Mouse (Mus musculus) granulocyte monocyte progenitor cell, adult 5-6 weeks (primary cell): ENCODE data around the gene Trim25. TPM values are rescaled to one million over a fixed set of nuclear protein-coding genes. Genes with fewer than 3 reads are reported as not detected.
"Not testable (repeated sequence)": the region's sequence is repeated elsewhere in the genome, so short reads cannot be mapped to it uniquely, and the experiment has no call there.

Source experiments
- ATAC-seq: replicated peaks from 2 replicates; pipeline ENCODE4 v1.8.0; 2016; ENCODE audit warnings: mild to moderate bottlenecking, moderate TSS enrichment, inconsistent platforms; ENCODE audit not compliant: poor library complexity, severe bottlenecking
- total RNA-seq, 2 experiments: library from RNA; stranded (forward) in 1 of 2; stranded (reverse) in 1 of 2; fragments of 200-712, 200-1000 nt in 1 of 2; fragments of >200 nt in 1 of 2; fragmentation: Nextera tagmentation in 1 of 2; gene quantifications; 2 replicates each; pipeline ENCODE4 v1.2.3; 2014 to 2017

Gene Trim25
- total RNA-seq, 2 experiments from 2014 or later, result 14.0 to 32.2 TPM

DNA sequence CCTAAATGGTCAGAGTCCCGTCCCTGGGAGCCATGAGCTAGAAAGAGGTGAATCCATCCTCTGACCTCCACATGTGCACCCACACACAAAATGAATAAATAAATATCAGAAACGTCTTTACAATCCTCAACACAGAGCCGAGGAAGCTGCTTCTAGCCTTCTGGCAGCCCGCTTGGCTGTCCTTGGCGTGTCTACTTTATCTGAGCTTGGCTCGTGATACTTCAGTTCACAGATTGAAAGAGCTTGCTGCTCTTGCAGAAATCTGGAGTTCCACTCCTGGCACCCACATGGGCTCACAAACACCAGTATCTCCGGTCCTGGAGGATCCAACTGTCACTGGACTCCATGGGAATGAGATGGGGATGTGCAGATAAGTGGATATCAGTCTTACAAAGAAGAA, 22.5 kb downstream of the Trim25 start:
- no peak for ATAC-seq

DNA sequence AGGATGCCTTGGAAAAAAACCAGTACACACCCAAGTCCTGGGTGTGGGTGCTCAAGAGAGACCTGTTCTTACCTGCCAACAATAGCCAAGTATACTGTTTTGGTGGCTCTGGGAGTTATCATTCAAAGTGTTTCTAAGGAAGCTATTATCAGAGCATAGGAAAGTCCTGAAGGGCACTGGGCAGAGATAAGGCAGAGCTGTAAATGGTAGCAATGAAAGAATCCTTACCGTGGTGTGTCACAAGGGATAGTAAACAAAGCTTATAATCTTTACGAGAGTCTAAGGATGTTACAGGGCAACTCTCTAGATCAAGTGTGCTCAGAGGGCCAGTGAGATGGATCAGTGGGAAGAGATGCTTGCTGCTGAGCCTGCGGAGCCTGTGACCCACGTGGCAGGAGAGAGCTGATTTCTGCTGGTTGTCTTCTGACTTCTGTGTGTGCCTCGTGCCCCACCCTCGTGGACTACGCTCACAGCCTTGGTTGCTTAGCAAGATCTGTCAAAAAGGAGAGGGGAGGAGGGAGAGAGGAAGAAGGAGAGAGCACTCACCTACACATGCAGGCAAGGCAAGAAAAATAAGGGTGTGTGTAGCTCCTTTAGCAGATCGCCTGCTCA, 23.1 kb downstream of the Trim25 start:
- ATAC-seq, result no peak

GRCm38 (mm10) chr11:89023477-89023876, 24.3 kb downstream of the Trim25 start:
- ATAC-seq, result no peak

GRCm38 (mm10) chr11:89024181-89024881, 25.2 kb downstream of the Trim25 start:
- ATAC-seq, result peak; percentile 89

DNA sequence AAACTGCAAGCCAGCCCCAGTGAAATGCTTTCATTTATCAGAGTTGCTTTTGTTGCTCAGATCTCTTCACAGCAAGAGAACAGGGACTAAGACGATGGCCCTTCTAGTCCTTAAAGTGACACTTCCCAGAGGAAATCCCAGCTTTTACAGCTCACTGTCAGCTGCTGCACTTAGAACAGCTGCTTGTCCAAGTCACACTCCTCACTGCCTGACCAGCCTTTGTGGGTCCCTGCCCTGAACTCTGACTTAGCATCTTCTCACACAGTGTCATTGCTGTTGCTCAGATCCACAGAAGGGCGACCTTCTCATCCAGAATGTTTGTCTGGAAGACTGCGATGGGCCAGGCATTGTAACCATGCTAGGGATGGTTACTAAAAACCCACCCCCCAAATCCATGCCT, 26.4 kb downstream of the Trim25 start:
- no peak for ATAC-seq

- no peak for ATAC-seq
These were observed 26.9 kb downstream of the Trim25 start for GRCm38 (mm10) chr11:89026117-89026516.

- peak; percentile 40 for ATAC-seq
These were observed 28.8 kb downstream of the Trim25 start for GRCm38 (mm10) chr11:89027955-89028361.

DNA sequence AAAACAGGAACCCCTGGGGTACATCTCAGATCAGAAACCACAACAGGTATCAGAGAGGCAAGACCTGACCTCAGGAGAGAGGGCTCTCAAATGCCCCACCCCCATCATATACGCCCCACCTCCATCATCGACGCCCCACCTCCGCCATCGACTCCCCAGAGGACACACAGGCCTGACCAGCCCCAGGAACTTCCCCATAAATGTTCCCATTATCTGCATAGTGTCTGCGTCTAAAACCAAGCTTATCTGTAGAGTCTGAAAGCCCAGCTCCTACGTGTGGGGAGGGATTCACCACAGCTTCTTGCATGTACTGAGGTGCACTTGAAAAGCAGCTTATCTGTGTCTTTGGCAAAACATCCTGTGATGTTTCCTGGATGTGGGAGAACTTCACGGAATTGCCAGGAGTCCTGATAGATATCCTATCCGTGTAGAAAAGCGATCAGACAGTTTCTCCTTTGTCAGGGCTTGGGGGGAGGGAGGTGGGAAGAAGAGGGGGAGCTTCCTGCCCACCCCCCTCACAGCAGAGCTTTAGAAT, 29.8 kb downstream of the Trim25 start:
- peak; percentile 41 for ATAC-seq

DNA sequence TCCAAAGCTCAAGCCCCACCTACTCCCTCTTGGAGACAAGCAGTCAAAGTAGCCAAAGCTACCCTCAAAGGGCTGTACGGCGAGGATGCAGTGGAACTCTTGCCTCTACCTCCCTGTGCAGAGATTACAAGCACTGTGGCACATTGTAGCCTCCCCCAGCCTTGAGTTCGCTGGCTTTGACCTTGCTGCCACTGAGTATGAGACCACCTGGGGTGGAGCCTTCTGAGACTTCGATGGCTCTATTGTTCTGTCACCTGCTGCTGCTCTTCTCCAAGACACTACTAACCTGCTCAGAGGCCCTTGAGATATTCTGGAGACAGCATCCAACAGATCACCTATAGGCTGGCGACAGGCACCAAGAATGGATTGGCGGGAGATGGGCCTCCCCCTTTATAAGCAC, 31.4 kb downstream of the Trim25 start:
- ATAC-seq, result no peak

DNA sequence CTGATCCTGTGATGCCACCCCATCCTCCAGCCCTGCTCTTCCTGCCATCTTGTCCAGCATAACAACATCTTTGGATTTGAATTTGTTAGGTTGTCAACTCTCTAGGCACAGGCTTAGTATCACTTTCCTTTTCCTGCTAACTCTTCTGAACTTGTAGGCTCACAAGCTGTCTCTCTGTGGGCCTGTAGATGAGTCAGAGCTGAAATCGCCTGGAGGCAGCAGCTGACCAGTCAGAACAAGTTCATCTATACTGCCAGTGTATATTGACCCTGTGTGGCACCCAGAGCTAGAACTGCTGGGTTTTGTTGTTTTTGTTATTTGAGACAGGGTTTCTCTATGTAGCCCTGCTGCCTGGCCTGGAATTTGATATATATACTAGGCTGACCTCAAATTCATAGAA, 32.0 kb downstream of the Trim25 start:
- ATAC-seq, result no peak

DNA sequence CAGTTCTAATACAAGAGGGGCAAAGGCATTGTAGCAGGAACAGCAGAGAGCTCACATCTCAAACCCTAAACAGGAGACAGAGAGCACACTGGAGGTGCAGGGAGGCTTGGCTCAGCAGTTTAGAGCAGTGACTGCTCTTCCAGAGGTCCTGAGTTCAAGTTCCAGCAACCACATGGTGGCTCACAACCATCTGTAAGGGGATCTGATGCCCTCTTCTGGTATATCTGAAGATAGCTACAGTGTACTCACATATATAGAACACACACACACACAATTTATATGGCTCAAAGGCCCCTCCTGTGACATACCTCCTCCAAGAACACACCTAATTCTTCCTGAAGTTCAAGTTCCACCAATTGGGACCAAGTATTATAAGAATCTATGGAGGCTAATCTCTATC, 35.4 kb downstream of the Trim25 start:
- no peak for ATAC-seq

- ATAC-seq, result peak; percentile 79
These were observed 36.4 kb downstream of the Trim25 start for GRCm38 (mm10) chr11:89035552-89035951.

DNA sequence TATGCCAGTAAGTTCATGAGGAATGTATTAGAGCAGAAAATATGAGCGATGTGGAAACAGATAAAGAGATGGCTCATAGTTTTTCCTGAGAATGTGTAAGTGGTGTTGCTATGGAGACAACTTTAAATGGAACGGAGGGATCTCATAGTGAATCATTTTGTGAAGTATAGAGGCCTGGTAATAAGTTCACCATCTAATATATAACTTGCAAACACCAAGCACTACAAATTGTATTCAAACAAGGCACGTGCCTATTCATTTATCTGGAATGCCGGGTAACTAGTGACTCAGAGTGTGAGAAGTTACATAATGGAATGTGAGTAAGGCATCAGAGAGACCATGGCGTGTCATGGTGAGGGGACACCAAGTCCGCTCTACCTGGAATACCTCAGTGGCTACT, 39.3 kb downstream of the Trim25 start:
- no peak for ATAC-seq

DNA sequence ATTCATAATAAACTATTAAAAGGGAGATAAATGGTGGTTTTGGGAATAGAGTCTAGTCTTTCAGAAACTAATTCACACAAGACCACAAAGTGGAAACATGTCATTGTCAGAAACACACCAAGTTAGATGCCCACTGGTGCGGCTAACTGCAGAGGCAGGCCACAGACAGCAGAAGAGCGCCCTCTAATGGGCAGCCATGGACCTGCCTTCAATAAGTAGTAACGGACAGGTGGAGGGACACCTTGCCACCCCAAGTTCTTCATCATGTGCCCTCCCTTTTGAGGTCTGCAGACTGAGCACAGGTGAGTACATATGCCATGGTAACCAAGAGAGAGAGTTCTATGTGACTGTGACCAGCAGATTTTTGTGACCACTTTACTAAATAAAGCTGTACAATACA, 40.1 kb downstream of the Trim25 start:
- ATAC-seq, result peak; percentile 58

DNA sequence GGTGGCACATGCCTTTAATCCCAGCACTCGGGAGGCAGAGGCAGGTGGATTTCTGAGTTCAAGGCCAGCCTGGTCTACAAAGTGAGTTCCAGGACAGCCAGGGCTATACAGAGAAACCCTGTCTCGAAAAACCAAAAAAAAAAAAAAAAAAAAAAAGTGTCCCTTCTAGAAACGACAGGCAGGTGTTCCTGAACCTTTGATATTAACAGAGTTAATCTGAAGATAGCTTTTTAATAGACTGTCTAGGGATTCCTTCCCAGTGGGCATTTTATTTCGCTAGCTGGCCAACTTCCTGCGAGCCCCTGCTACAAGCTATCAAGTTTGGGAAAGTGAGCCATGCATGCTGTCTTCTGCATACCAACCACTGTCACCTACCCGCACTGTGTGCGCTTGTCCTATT, 41.9 kb downstream of the Trim25 start:
- not testable (repeated sequence) for ATAC-seq

DNA sequence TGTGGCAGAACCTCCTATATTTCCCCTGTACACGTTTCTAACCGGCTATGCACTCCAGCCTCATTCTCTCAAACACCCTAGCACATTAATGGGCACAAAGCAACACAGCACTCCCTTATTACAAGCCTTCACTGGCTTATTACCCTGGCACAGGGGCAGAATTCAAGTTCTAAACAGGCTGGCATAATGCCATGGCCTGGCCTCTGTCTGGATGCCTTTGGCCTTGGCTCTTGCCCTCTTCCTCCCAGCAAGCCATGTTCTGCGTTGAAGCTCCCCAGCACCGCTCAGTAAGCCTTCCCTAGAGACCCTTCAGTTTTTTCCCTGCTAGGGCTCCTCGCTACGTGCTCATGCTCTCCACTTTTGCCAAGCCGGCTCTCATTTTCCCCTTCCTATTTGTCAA, 43.9 kb downstream of the Trim25 start:
- ATAC-seq, result no peak

DNA sequence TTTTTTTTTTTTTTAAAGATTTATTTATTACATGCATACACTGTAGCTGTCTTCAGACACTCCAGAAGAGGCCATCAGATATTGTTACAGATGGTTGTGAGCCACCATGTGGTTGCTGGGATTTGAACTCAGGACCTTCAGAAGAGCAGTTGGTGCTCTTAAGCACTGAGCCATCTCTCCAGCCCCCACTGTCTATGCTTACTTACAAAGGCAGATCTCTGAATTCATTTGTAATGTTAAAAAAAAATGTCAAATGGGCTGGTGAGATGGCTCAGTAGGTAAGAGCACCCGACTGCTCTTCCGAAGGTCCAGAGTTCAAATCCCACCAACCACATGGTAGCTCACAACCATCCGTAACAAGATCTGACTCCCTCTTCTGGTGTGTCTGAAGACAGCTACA, 46.3 kb downstream of the Trim25 start:
- ATAC-seq, result not testable (repeated sequence)

DNA sequence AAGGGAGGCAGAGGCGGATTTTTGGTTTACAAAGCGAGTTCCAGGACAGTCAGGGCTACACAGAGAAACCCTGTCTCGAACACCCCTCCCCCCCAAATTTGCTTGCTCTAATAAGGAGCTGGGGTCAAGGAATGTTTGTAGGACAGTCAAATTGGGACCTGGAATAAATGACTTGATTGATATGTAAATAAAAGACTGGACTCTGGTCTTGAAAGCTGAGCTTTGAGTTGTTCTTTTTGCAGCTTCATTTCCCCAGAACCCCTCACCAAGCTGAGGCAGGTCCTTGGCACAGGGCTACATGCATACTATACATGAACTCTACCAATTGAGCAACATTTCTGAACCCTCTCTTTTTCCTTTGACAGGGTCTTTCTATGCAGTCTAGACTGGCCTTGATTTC, 46.8 kb downstream of the Trim25 start:
- no peak for ATAC-seq

DNA sequence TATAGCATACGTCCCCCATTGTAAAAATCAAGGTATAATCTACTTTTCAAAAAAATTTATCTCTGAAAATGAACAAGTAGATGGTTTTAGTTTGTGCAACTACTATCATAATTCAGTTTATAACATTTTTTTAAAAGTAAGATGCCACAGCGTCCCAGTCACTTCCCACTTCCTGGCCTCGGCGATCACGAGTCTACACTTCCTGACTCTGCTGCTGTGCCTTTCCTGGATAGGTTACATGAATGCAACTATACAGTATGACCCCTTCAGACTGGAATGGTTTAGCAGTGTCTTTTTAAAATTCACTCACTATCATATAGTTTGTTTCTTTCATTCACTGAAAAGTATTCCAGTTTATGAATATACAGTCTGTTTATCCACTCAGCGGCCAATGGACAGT, 52.6 kb downstream of the Trim25 start:
- ATAC-seq, result peak; percentile 70

DNA sequence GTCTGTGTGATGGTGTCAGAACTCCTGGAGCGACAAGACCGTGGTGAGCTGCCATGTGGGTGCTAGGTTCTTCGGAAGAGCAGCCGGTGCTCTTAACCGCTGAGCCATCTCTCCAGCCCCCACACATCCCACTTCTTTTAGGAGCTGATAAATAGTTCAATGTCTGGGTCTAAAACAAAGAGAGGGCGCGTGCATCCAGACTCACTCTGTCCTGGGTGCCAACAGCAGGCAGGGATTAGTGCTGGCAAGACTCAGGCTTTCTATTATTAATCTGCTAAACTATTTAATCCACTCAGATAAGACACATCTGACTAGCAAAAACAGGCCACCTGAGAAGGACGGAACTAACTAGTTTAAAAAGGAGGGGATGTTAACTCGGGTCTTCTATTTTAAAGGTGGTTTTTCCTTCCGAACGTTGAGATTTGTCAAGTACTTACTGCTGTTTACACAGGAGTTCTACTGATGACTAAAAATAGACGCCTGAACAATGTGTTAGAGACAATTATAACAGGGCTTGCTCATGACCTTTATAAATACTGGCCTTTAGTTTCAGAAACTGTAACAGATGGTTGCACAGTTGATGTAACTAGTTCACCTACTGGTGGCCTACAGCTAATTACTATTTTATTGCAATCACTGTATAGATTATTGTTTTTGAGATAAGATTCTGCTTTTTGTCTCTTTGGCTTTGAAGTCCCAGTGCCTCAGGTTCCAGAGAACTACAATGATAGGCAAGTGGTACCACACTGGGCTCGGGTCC, 56.9 kb downstream of the Trim25 start:
- ATAC-seq, result no peak
